Mouse (Mus musculus): Measurements from ENCODE around the gene Ifnb1.
A peak's percentile ranks its signal among the peaks of the same experiment; 100 is the strongest.
"Not testable (repeated sequence)": the region's sequence is repeated elsewhere in the genome, so short reads cannot be mapped to it uniquely, and the experiment has no call there.

Gene Ifnb1

GRCm38 (mm10) chr4:88522674-88523073 is at the start of gene Ifnb1:
TSS of gene Ifnb1 (minus strand) at chr4:88522774.
- no peak for DNase-seq

DNA sequence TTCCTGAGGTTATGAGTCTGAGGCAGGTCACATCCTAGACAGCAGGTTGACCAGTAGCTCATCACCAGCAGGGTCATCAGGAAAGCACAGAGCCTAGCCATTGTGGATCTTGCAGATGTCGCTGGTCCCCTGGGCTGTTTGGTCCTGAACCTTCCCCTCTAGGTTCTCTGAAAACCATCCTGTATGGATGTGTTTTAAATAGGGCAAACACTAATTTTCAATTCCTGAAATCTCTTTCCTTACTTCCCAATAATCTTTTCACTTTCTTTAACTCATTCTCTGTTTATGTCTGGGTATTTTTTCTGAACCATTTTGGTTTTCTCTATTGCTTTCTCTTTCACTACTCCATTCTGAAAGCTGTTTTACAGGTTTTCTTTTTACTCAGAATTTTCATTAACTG is 49.1 kb upstream of the Ifnb1 start, which contains the start of gene Ifna14:
Gene Ifna14, minus strand, starts transcription at position 101 of the 400 bp plus-strand sequence.
- DNase-seq = no peak

DNA sequence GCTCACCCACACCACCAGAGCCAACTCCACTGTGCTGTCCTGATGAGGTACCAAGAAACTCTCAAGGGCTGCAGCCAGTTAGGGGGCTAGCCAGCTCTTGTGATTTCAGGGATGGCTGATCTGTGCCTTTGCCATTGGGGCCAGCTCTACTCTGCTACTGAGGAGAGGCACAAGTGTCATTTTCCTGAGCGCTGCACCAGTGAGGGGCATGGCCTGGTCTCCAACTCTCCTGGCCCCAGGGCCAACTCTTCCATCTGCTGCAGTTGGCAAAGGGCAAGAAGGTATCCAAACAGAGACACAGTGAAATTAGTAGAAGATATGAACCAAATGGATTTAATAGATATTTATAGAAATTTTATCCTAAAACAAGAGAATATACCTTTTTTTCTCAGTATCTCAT is 39.2 kb upstream of the Ifnb1 start:
- DNase-seq = no peak

DNA sequence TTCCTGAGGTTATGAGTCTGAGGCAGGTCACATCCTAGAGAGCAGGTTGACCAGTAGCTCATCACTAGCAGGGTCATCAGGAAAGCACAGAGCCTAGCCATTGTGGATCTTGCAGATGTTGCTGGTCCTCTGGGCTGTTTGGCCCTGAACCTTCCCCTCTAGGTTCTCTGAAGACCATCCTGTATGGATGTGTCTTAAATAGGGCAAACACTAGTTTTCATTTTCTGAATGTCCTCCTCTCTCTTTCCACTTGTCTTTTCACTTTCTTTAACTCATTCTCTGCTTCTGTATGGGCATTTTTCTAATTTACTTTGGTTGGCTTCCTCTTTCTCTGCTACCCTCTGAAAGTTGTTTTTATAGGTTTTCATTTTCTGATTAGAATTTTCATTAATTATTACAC is 35.6 kb upstream of the Ifnb1 start, which contains the start of gene Ifna15:
Gene Ifna15, minus strand, starts transcription at position 101 of the 400 bp plus-strand sequence.
- not testable (repeated sequence) for DNase-seq

GRCm38 (mm10) chr4:88550161-88550945 is 27.8 kb upstream of the Ifnb1 start:
- peak; percentile 88 for DNase-seq

DNA sequence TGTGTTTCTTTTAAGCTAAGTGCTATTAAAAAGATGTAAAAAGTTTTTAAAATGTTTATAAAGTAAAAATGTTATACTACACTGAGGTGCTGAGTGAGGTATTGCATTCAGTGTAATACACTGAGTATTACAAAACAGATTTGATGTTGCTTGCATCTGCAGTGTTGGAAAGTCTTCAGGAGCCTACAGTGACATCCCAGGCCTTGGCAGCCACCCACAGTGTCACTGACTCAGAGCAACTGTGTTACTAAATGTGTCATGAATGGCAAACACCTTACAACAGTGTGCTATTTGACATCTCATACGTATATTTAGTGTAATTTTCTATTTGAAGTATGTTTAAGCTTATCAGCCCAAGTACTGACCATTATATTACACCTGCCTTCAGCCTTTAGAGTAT is 25.4 kb upstream of the Ifnb1 start:
- no peak for DNase-seq

- DNase-seq = no peak
These were observed 21.2 kb upstream of the Ifnb1 start for GRCm38 (mm10) chr4:88543649-88544234.

- no peak for DNase-seq
These were observed 14.8 kb upstream of the Ifnb1 start for GRCm38 (mm10) chr4:88537328-88537727.

DNA sequence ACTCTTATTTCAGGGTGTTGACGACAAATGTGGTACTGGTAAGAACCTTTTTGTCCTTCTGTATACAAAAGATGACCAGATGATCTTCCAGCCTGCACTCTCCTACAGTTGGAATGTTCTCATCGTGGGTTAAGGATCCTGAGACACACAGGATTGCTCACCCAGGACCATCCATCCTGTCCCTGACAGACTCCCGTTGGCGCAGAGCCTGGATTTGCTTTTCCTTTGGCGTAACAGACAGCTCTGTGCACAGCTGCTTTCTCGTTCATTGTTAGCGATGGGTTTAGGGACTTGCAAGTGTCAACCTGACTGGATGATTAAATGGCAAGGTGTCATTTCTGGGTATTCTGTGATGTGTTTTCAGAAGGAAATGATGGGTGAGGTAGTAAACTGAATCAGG is 14.1 kb upstream of the Ifnb1 start:
- no peak for DNase-seq

DNA sequence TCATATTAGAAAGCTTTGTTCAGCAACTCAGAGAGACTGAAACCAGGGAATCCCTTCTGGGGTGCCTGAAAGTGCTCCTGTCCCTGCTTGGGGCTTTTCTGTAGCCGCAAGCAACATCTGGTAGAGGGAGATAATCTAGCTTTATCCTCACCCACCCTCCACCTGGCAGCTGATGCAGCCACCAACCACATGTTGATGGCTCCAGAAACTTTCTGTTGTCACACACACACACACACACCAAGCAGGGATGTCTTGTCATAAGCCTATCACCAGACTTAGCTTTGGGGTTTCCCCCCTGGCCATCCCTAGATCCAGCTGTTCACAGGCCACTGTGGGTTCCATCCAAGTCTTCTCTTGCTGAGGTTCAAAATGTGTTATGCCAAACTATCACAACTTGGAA is 13.2 kb upstream of the Ifnb1 start:
- DNase-seq = no peak

DNA sequence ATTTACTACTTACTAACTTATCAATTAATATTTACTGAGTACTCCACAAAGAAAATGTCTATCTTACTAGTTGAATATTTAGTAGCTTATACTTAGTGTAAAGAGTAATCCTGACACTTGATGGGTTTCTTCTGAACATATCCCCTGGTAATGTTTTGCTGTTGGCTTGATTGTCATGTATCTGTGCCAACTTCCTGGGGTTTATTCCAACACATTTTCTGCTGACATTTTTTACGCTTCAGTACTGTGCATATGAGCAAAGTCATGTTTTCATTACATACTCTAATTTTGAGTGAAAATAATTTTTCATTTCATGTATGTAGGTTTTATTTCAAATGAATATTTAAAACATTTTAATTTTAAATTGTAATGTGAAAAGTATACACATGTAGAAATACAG is 12.3 kb upstream of the Ifnb1 start:
- DNase-seq = no peak

- DNase-seq = no peak
These were observed 10.9 kb upstream of the Ifnb1 start for GRCm38 (mm10) chr4:88533499-88533898.

DNA sequence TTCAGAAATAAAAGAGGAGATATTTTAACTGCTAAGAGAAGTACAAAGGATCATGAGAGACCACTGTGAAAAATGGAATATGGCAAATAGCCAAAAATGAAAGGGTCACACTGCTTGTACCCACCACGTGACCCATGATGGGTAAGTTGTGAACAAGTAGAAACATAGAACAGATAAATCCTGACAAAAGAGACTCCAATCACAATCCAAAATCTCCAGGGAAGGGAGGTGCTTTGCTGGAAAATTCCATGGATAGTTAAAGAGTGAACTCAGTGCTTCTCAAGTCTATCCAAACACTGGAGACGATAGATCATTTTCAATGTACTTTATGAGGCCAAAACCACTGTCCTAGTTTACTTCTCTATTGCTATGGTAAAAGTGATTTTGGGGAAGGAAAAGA is 8.3 kb upstream of the Ifnb1 start:
- no peak for DNase-seq

GRCm38 (mm10) chr4:88530271-88530670 is 7.7 kb upstream of the Ifnb1 start:
- no peak for DNase-seq

GRCm38 (mm10) chr4:88526379-88527049 is 3.9 kb upstream of the Ifnb1 start:
- no peak for DNase-seq

DNA sequence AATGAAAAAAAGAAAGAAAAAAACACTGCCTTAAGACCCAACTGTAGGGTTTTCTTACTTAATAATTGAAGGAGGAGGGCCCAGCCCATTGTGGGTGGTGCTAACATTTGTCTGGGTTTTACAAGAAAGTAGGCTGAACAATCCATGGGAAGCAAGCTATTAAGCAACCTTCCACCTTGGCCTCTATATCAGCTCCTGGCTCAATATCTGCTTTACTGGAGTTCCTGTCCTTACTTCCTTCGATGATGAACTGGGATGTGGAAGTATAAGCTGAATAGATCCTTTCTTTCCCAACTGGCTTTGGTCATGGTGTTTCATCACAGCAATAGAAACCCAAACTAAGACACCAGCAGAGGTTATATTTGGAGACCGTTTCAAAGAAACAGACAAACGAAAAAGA is 2.8 kb upstream of the Ifnb1 start:
- DNase-seq = no peak

DNA sequence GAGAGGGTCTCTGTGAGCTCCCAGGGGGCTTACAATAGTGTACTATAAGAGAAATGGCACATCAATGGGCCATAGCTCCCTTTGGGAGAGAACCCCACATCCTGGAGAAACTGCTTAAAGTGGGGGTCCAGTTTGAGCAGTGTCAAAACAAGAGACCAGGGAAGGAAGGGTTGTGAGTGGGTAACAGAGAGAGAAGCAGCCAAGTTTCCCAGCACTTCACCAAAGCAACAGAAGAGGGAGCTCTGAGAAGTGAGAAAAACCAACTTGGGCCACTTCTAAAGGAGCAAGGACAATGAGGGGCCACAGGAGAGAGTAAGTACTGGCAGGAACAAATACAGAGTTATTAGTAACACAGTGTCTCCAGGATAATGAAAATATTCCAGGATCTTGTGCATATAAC is 667 bp upstream of the Ifnb1 start:
- peak; percentile 11 for DNase-seq

DNA sequence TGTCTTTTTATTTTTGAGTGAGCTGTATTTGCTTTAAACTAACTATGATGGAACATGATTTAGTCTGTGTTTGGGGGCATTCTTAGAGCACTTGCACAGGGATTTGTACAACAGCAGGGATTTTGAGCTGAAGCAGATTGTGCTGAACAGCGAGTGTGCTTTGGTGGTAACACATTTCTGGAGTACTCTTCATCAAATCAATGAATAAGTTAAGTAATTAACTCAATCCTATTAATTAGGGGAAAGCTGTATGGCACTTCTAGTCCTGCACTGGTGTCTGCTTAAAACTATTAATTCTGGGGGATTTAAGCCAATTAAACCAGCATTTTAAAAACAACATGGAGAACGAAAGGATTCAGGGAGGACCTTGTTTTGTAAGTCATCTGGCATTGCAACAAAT is 4.6 kb downstream of the Ifnb1 start:
- no peak for DNase-seq

- DNase-seq = peak; percentile 9
These were observed 6.8 kb downstream of the Ifnb1 start for GRCm38 (mm10) chr4:88515711-88516211.

- no peak for DNase-seq
These were observed 7.3 kb downstream of the Ifnb1 start for GRCm38 (mm10) chr4:88515250-88515649.

DNA sequence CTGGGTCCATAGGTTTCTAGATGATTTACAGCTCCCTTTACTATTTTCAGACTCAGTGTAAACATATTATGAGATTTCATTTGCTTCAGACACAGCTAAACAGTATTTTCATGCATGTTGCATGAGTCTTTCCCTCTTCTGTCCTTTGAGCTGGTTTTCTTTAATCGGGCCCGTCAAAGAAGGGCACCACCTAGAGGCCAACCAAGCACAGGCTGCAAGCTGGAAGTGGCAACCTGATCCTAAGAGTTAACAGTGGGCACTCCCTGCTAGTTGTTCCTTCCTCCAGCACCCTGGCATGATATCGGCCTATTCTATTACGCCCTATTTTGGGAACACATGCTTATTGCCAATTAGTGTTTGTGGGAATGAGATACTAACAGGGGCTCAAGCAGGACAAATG is 8.2 kb downstream of the Ifnb1 start:
- peak; percentile 69 for DNase-seq

GRCm38 (mm10) chr4:88513743-88514142 is 8.8 kb downstream of the Ifnb1 start:
- no peak for DNase-seq

DNA sequence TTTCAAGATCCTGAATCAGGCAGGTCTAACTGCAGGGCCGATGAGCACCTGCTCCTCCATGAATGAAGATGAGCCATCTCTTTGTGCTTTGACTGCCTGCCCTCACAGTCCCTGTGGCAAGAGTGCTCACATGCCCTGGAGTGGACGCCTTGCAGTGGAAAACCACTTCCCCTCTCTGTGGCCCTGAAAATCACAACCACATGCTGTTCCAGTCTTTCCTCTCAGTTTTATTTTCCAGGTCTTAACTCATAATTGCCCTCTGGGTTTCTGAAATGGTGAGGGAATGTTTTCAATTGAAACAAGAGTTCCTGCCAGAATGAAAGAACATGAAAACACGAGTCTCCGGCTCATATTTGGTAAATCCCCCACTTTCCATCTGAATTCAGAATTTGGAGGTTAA is 18.8 kb downstream of the Ifnb1 start:
- no peak for DNase-seq

GRCm38 (mm10) chr4:88501247-88501646 is 21.3 kb downstream of the Ifnb1 start:
- DNase-seq = no peak

Measured in thymus, postnatal 4 days (tissue).